Mouse (Mus musculus) hindbrain, embryonic 11.5 days (tissue): Measurements from ENCODE around the gene Lexm. TPM values are rescaled to one million over a fixed set of nuclear protein-coding genes. Genes with fewer than 3 reads are reported as not detected.

Experiments
- ATAC-seq: fragments of 200-750 bp; cut with Nextera tagmentation; 2 replicates; pipeline ENCODE4 v1.8.0; 2017; ENCODE audit warnings: mild to moderate bottlenecking, moderate TSS enrichment, moderate library complexity; ENCODE audit not compliant: low FRiP score
- DNase-seq: peaks from one replicate; pipeline ENCODE4 v3.0.0-alpha.2; 2015; ENCODE audit warnings: low spot score
- H3K27ac ChIP-seq: fragments of 300-500 bp; sonication (generic); 2 replicates; pipeline ENCODE4 v1.5.1; 2014; ENCODE audit warnings: mild to moderate bottlenecking, low read depth, low read length
- H3K27me3 ChIP-seq: fragments of 300-500 bp; sonication (generic); 2 replicates; pipeline ENCODE4 v1.6.1; 2014; ENCODE audit warnings: mild to moderate bottlenecking, low read length, moderate library complexity, mixed read lengths; ENCODE audit not compliant: control insufficient read depth, insufficient read depth
- H3K36me3 ChIP-seq: fragments of 300-500 bp; sonication (generic); 2 replicates; pipeline ENCODE4 v1.6.1; 2014; ENCODE audit warnings: mild to moderate bottlenecking, low read length, moderate library complexity, mixed read lengths; ENCODE audit not compliant: control insufficient read depth, insufficient read depth
- H3K4me1 ChIP-seq: fragments of 300-500 bp; sonication (generic); replicated peaks from 2 replicates; pipeline ENCODE4 v1.6.1; 2014; ENCODE audit warnings: low read length, mixed read lengths; ENCODE audit not compliant: control insufficient read depth, insufficient read depth
- H3K4me2 ChIP-seq: fragments of 300-500 bp; sonication (generic); replicated peaks from 2 replicates; pipeline ENCODE4 v1.6.1; 2014; ENCODE audit warnings: mild to moderate bottlenecking, low read depth, low read length
- H3K4me3 ChIP-seq: fragments of 300-500 bp; sonication (generic); 2 replicates; pipeline ENCODE4 v1.5.1; 2014; ENCODE audit warnings: low read depth, low read length
- H3K9ac ChIP-seq: fragments of 300-500 bp; sonication (generic); 2 replicates; pipeline ENCODE4 v1.6.1; 2014; ENCODE audit warnings: low read depth, low read length
- H3K9me3 ChIP-seq: fragments of 300-500 bp; sonication (generic); 2 replicates; pipeline ENCODE4 v1.6.1; 2016; ENCODE audit warnings: low read length; ENCODE audit not compliant: control insufficient read depth
- WGBS: fragments of 180-500 bp; shearing (Covaris S2); extraction: QIAGEN DNeasy Blood & Tissue Kit; methylation state at CpG from one replicate; pipeline ENCODE4 v1.1.7; 2014; 5-methylcytosine and 5-hydroxymethylcytosine counted together
- polyA plus RNA-seq: library from polyadenylated mRNA; unstranded; fragments of >200 nt; fragmentation: Nextera tagmentation; extraction: Ambion mirVana; gene quantifications from 2 replicates; pipeline ENCODE4 v1.2.1, GENCODE M21; 2014

Gene Lexm
- polyA plus RNA-seq, 1 experiment from 2014 or later = 0.19 TPM

DNA sequence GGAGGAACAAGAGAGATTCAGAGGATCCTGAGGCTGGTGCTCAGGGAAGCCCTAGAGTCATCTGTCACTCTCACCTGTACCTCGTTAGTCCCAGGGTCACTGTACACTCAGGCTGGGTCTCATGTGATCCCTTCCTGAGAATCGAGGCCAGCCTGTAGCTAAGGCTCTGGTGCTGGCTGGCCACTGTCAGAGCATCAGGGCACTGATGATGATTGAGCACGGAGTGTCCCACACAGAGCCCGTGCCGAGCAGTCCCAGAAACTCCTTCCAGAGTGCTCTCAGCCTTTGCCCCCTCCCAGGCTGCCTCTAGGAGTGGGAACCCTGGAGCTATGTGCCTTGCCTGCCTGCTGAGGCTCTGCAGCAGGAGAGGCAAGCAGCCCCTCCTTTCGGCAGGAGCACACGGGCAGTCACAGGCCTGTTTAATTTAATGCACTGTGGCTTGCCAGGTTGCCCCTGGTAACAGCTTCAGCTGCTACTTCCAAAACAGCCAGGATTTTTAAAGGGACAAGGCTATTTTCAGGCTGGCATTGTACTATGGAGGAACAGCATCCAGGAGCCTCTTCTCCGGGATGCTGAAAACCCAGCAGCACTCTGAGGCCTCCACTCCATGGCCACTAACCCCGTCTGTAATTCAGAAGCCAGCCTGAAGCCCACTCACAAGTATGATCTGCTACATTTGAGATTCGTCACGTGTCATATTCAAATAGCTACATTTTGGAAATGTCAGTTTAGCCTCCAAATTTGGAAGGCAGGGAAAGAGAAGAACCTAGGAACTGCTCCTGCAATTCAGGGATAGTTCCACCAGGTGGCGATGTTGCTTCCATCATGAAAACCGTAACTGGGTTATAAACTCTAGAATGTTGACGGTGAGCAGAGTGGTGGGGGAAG lies 13.5 kb upstream of the Lexm start:
- Histone ChIP-seq H3K36me3 (no peaks in the 10 kb centered on the region), H3K4me2 (no peak overlapping the region), H3K4me1 (0 out of 2 replicates have a peak, but pooled peaks cover 2% of the 10 kb centered on the region), H3K4me3 (no peak overlapping the region), H3K27ac (no peak overlapping the region), H3K9ac (no peak overlapping the region), H3K27me3 (no peaks in the 10 kb centered on the region), H3K9me3 (no peaks in the 10 kb centered on the region)
- peak; percentile 76 for ATAC-seq
- WGBS = 30% methylated on average over 14 of the region's 14 CpGs
- DNase-seq = peak; percentile 80

DNA sequence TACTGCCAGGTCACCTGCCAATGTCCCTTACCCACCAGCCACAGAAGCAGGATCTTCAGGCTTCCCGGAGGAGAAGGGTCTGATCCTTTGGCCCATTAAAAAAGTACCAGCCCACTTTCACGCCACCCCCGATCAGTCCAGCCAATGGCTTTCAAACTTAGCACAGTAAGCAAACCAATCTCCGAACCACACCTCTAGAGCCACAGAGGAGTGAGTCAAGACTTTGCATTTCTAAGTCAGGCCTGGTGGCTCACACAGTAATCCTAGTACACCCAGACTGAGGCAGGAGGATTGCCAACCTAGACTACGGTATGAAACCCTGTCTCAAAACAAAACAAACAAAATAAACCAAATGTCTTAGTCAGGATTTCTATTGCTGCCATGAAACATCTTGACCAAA lies 12.3 kb upstream of the Lexm start:
- Histone ChIP-seq H3K9me3 (no peaks in the 10 kb centered on the region), H3K36me3 (no peaks in the 10 kb centered on the region), H3K4me3 (no peak overlapping the region), H3K4me1 (0 out of 2 replicates have a peak, but pooled peaks cover 2% of the 10 kb centered on the region), H3K4me2 (no peak overlapping the region), H3K27ac (no peak overlapping the region), H3K27me3 (no peaks in the 10 kb centered on the region), H3K9ac (no peak overlapping the region)
- no peak for ATAC-seq
- 73% methylated on average over 5 of the region's 5 CpGs for WGBS
- no peak for DNase-seq

DNA sequence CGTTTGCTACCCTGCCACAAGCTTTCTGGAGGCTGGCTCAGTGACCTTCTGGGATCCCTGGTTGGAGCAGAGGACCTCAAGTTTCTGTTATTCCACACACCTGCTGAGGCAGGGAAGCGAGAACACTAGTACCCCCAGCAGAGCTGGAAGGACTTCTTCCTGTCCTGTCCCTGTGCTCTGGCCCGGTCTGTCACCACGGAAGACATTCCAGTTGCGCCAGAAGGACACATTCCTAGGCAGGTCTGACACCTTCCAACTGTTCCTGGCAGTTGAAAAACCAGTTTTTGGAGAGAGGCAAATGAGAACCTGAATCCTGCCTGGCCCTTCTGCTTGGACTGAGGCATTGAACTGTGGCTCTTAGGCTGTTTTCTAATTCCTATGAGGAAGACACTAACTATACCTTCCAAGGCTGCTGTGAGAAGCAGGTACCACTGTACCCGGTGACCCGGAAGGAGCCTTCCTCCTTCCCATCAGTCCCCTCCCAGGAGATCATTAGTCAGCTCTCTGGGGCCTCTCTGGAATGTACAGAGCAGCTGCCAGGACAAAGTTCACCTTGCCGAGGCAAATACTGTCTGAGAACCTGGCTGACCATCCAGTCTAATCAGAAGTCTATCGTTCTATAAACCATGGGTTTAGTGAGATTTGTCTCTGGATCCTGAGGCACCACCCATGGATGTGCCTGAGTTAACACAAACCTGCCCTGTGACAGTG lies 11.8 kb upstream of the Lexm start:
- DNase-seq = no peak
- Histone ChIP-seq H3K36me3 (no peaks in the 10 kb centered on the region), H3K27ac (no peak overlapping the region), H3K9ac (no peak overlapping the region), H3K27me3 (peaks cover 3% of the 10 kb centered on the region), H3K4me3 (no peak overlapping the region), H3K4me1 (0 out of 2 replicates have a peak, but pooled peaks cover 2% of the 10 kb centered on the region), H3K4me2 (no peak overlapping the region), H3K9me3 (no peaks in the 10 kb centered on the region)
- 60% methylated on average over 9 of the region's 9 CpGs for WGBS
- no peak for ATAC-seq

DNA sequence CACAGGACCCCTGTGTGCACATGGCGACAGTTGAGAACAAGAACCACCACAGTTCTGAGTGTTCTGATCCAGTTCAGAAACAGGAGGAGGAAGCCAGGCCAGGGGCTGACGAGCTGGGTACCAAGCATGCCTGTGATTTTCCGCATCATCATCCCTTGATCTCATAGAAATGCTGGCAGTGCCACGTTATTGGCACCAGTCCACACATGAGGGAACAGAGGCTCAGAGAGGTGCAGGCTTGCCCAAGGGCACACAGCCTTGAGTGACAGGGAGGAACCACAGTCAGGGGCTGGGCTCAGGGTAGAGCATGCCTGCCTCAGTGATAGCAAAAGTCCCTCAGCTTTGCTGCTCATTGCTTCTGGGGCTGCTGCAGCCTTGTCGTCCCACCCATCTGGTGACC lies 10.8 kb upstream of the Lexm start:
- H3K9me3 ChIP-seq = no peaks in the 10 kb centered on the region
- no peak overlapping the region for H3K4me3 ChIP-seq
- ATAC-seq (no peak), DNase-seq (no peak)
- H3K4me1 ChIP-seq = 0 out of 2 replicates have a peak, but pooled peaks cover 2% of the 10 kb centered on the region
- H3K9ac ChIP-seq = no peak overlapping the region
- no peaks in the 10 kb centered on the region for H3K36me3 ChIP-seq
- no peak overlapping the region for H3K4me2 ChIP-seq
- WGBS = 77% methylated on average over 5 of the region's 5 CpGs
- peaks cover 13% of the 10 kb centered on the region for H3K27me3 ChIP-seq
- no peak overlapping the region for H3K27ac ChIP-seq

DNA sequence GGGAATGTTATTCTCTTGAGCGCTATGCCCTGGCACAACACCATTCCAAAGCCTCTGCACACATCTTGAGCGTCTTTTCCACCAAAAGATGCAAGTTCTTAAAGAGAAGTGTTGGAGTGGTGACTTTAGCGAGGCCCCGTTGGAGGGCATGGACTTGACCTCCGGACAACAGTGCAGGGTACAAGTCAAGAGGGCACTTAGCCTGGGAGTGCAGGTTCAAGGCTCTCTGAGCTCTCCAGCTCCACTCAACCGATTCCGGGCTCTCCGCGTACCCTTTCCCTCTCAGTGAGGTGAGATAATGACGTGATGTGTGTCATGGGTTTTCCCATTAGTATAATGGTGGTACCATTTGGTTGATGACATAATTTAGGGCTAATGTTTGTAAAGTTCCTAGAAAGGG lies 7.2 kb upstream of the Lexm start:
- 90% methylated on average over 10 of the region's 10 CpGs for WGBS
- H3K9me3 ChIP-seq = no peaks in the 10 kb centered on the region
- H3K4me2 ChIP-seq = no peak overlapping the region
- no peaks in the 10 kb centered on the region for H3K4me1 ChIP-seq
- ATAC-seq (no peak), DNase-seq (no peak)
- peaks cover 27% of the 10 kb centered on the region for H3K27me3 ChIP-seq
- H3K27ac ChIP-seq = no peak overlapping the region
- H3K36me3 ChIP-seq = no peaks in the 10 kb centered on the region
- H3K4me3 ChIP-seq = no peak overlapping the region
- H3K9ac ChIP-seq = no peak overlapping the region

DNA sequence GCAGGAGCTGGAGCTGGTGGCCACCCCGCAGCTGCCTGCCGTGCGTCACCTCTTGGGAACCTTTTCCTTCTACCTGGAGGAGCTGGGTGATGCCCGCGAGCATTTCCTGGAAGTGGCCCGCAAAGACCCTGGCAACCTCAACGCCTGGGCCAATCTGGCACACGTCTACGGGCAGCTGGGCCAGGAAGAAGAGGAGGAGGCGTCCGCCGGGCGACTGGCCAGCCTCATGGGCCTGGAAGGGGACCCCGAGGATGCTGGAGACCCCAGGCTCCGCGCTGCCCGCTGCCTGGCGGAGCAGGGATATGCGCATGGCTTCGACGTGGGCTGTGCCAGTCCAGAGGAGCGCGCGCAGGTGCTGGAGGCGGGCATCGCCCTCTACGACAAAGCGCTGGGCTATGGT lies 5.7 kb upstream of the Lexm start:
- H3K4me3 ChIP-seq = no peak overlapping the region
- no peaks in the 10 kb centered on the region for H3K36me3 ChIP-seq
- H3K9me3 ChIP-seq = no peaks in the 10 kb centered on the region
- H3K27me3 ChIP-seq = peaks cover 27% of the 10 kb centered on the region
- WGBS = 39% methylated on average over 28 of the region's 28 CpGs
- no peak for DNase-seq
- H3K4me2 ChIP-seq = no peak overlapping the region
- no peak overlapping the region for H3K27ac ChIP-seq
- ATAC-seq = no peak
- H3K4me1 ChIP-seq = no peaks in the 10 kb centered on the region
- H3K9ac ChIP-seq = no peak overlapping the region

DNA sequence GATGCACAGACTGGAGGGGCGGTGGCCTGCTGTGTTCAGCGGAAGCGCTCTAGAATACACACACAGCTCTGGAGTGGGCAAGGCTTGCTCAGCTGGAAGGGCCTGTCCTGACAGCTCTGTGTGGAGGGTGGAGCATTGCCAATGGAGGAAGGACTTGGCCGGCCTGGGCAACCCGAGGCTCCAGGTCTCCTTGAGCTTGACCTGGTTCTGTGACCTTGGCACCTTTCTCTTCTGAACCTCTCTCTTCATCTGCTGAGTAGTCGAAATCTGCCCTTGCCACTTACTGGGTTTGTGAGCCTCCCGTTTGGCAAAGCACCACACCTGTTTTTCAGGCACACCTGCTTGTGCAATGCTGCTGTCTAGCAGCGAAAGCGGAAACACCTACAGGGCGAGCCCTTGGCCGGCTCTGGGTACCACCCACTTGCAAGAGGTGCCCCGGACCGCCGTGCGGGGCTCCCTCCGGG lies 5.0 kb upstream of the Lexm start, which contains the start of gene Ttc22:
TSS of gene Ttc22 (plus strand) at position 403 of the 464 bp plus-strand sequence.
- H3K4me1 ChIP-seq = 0 out of 2 replicates have a peak, but pooled peaks cover under 1% of the 10 kb centered on the region
- WGBS = 22% methylated on average over 16 of the region's 16 CpGs
- H3K27me3 ChIP-seq = peaks cover 28% of the 10 kb centered on the region
- no peak within 1 kb of the TSS for H3K4me2 ChIP-seq
- H3K9ac ChIP-seq = no peak within 1 kb of the TSS
- DNase-seq (no peak), ATAC-seq (no peak)
- H3K9me3 ChIP-seq = no peaks in the 10 kb centered on the region
- H3K27ac ChIP-seq = no peak within 1 kb of the TSS
- H3K36me3 ChIP-seq = no peaks in the 10 kb centered on the region
- no peak within 1 kb of the TSS for H3K4me3 ChIP-seq

DNA sequence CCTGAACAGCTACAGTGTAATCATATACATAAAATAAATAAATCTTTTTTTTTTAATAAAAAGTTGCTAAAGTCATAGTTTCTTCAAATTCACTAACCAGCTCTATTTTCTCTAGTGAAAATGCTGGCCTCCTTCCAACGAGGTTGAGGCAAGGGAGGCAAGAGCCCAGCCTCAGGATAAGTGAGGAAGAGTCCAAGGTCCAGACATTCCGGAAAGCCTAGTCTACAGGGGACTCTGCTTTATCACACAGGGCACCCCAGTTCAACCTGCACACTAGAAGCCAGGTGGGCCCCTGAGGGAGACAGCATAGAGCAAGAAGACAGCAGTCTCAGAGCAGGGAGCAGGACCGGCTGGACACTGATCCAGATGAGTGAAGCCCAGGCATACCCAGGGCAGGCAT lies 4.4 kb upstream of the Lexm start:
- Histone ChIP-seq H3K4me1 (0 out of 2 replicates have a peak, but pooled peaks cover 2% of the 10 kb centered on the region), H3K27me3 (peaks cover 29% of the 10 kb centered on the region)

More for the DNA sequence above, 4.4 kb upstream of the Lexm start:
- Histone ChIP-seq H3K4me2 (no peak overlapping the region), H3K27ac (no peak overlapping the region), H3K36me3 (no peaks in the 10 kb centered on the region), H3K9me3 (no peaks in the 10 kb centered on the region), H3K4me3 (no peak overlapping the region), H3K9ac (no peak overlapping the region)
- ATAC-seq (no peak), DNase-seq (no peak)
- WGBS = 75% methylated on average over 3 of the region's 3 CpGs
